Mouse (Mus musculus) bone marrow, adult 2 months (tissue): ENCODE measurements around the gene Plekhb1. TPM values are rescaled to one million over a fixed set of nuclear protein-coding genes. Genes with fewer than 3 reads are reported as not detected.

Experiments
- H3K27ac ChIP-seq: fragments of 200-500 bp; 2 replicates; pipeline ENCODE4 v1.5.1; 2012; ENCODE audit warnings: low read depth, mild to moderate bottlenecking, control low read depth, inconsistent platforms, low read length; ENCODE audit not compliant: control insufficient read depth, poor library complexity, insufficient read depth
- H3K4me1 ChIP-seq: fragments of 200-500 bp; 2 replicates; pipeline ENCODE4 v1.6.1; 2011; ENCODE audit warnings: low read length; ENCODE audit not compliant: control insufficient read depth, insufficient read depth
- H3K4me3 ChIP-seq: fragments of 200-500 bp; replicated peaks from 2 replicates; pipeline ENCODE3; 2011; ENCODE audit warnings: mild to moderate bottlenecking, low read depth, low read length, control low read depth; ENCODE audit not compliant: control insufficient read depth
- CTCF ChIP-seq: fragments of 200-500 bp; IDR thresholded peaks from 2 replicates; pipeline ENCODE4 v1.5.1; 2011; ENCODE audit warnings: low read length, control low read depth; ENCODE audit not compliant: control insufficient read depth, insufficient read depth
- POLR2A ChIP-seq: fragments of 200-500 bp; IDR thresholded peaks from 2 replicates; pipeline ENCODE4 v1.6.1; 2011; ENCODE audit warnings: low read depth, mild to moderate bottlenecking, control low read depth, low read length, borderline replicate concordance; ENCODE audit not compliant: control insufficient read depth
- WGBS: fragments of 180-500 bp; shearing (Covaris S2); methylation state at CpG from one replicate; pipeline ENCODE4 v1.1.7; 2018; 5-methylcytosine and 5-hydroxymethylcytosine counted together
- polyA plus RNA-seq: library from polyadenylated mRNA; stranded (reverse); fragments of >200 nt; gene quantifications from 2 replicates; pipeline ENCODE4 v1.2.4, GENCODE M21; 2011; ENCODE audit warnings: low replicate concordance; ENCODE audit not compliant: missing spikeins, insufficient read depth, insufficient read length

The Plekhb1 gene
- polyA plus RNA-seq, 1 experiment = 3.3 TPM

DNA sequence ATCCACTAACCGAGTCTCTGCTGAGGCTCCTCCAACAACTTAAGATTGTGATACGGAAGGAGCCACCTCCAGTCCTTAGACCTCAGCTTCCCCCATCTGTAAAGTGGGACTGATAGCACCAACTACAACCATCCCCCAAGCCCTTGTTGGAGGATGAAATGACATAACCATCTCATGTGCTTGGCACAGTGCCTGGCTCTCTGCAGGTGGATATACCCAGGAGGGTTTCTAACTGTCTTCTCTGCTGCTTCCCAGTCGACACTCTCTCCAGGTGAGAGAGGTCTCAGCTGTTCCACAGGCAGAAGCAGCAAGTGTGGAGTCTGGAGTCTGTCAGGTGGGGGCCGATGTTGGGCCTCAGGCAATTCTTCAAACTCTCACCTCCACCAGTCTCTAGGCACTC is 11.2 kb downstream of the Plekhb1 start:
- H3K4me1 ChIP-seq = no peaks in the 10 kb centered on the region
- TF ChIP-seq POLR2A (no peak), CTCF (no peak)
- WGBS = 49% methylated on average over 4 of the region's 4 CpGs
- no peak overlapping the region for H3K4me3 ChIP-seq
- H3K27ac ChIP-seq = no peak overlapping the region

DNA sequence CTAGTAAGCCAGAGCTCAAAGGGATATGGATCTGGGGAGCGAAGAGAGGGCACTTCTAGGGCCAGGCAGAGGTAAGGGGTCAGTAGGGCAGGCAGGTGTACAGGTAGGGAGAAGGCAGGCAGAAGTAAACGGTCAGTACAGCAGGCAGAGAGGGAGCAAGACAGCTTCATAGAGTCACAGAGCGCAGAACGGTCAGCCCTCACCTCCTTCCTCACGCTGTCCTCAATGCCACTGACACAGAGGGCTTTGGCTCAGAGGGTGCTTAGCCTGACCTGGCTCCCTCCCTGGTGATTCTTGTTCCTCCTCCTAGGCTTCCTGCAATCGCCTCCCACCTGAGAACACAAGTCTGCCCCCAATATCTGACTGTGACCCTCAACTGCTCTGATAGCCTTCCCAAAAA is 11.8 kb downstream of the Plekhb1 start:
- no peak overlapping the region for H3K27ac ChIP-seq
- no peak overlapping the region for H3K4me3 ChIP-seq
- 78% methylated on average over 6 of the region's 6 CpGs for WGBS
- TF ChIP-seq POLR2A (no peak), CTCF (no peak)
- no peaks in the 10 kb centered on the region for H3K4me1 ChIP-seq

DNA sequence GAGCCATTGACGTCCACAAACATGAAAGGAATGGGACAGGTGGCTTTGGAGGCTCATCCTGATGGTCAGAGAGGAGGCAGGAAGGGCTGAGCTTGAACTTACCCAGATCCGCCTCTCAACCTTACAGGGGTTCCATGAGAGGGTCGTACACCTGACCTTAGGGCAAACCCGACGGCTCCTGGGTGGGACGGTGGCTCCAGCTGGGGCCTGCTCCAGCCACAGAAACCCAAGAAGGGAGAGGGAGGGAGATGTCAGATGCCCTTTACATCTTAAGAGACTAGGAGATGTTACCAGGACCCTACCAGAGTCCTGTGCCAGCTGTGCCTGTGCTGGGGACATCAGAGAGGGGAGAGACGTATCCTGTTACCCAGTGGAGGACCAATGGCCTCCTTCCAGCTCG is 12.4 kb downstream of the Plekhb1 start:
- TF ChIP-seq POLR2A (no peak), CTCF (no peak)
- Histone ChIP-seq H3K27ac (no peak overlapping the region), H3K4me3 (no peak overlapping the region), H3K4me1 (no peaks in the 10 kb centered on the region)
- 88% methylated on average over 8 of the region's 8 CpGs for WGBS

DNA sequence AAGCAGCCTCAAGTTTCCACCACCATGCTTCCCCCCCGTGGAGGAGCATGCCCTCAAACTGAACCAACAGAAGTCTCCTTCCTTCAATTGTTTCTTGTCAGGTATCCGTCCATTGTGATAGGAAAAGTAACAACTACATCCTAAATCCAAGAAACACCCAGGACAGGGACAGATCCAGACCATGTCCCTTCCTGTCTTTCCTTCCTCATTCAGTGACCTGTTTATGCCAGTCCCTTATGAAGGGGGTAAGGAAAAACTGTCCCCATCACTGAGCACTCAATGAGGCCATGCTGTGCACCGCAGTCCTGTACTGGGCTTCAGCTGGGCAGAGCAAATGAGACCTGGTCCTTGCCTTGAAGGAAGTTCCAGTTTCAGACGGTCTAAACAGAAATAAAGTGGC is 13.1 kb downstream of the Plekhb1 start:
- TF ChIP-seq CTCF (no peak), POLR2A (no peak)
- Histone ChIP-seq H3K4me1 (no peaks in the 10 kb centered on the region), H3K4me3 (no peak overlapping the region), H3K27ac (no peak overlapping the region)
- 77% methylated on average over 4 of the region's 4 CpGs for WGBS

DNA sequence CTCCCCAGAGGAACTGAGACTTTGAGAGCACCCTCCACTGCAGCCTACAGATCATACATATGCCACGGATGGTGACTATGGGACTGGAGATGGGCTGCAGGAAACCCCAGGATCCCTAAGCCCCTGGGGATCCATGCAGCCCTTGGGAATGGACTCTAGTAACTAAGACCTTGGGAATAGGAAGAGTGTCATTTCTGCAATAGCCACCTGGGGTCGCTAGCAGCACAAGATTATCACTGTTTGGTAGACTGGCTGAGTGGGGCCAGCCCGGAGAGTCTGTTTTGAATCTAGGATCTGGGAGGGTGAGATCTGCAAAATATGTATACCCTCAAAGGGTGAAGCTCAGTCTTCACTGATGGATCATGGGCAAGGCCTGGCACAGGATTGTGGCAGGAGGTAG is 17.1 kb downstream of the Plekhb1 start:
- 27% methylated on average over 3 of the region's 3 CpGs for WGBS
- no peak for TF ChIP-seq POLR2A
- peak; percentile 28; the same call in 1 of the 2 replicates for TF ChIP-seq CTCF
- Histone ChIP-seq H3K4me1 (no peaks in the 10 kb centered on the region), H3K27ac (no peak overlapping the region), H3K4me3 (no peak overlapping the region)

DNA sequence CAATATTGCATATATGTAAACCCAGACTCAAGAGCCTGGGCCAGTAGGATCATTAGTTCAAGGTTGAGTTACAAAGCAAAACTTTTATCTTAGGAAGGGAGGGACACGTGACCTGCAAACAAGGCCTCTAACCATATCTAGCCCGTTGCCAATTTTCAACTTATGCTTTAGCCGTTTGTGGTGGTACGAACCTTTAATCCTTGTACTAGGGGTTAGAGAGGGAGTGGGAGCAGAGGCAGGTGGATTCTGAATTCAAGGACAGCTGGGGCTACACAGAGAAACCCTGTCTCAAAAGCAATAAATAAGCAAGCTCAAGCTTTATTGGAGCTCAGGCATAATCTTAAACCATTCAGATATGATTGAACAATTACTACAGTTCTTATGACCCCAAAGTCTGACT is 19.8 kb downstream of the Plekhb1 start:
- Histone ChIP-seq H3K27ac (no peak overlapping the region), H3K4me1 (no peaks in the 10 kb centered on the region), H3K4me3 (no peak overlapping the region)
- 87% methylated on average over 4 of the region's 4 CpGs for WGBS
- TF ChIP-seq POLR2A (no peak), CTCF (no peak)

DNA sequence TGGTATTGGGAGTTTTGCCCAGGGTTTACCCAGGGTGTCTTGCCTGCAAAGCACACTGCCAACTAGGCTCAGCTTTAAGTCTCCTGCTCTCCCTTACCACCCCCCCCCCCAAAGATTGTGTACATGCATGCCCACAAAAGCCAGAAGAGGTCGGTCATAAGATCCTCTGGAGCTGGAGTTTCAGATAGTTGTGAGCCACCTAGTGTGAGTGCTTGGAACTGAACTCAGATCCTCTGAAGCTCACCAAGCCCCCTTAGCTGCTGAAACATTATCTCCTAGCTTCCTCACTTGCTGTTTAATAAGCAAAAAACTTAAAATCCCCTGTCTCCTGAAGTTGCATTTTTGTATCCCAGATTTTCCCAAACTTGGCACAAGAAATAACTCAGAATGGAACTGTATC is 24.6 kb downstream of the Plekhb1 start:
- WGBS = 8% methylated on average over 1 of the region's 1 CpGs
- no peak overlapping the region for H3K4me3 ChIP-seq
- no peaks in the 10 kb centered on the region for H3K4me1 ChIP-seq
- peak; percentile 22; the same call in 1 of the 2 replicates for TF ChIP-seq CTCF
- no peak for TF ChIP-seq POLR2A
- H3K27ac ChIP-seq = no peak overlapping the region

DNA sequence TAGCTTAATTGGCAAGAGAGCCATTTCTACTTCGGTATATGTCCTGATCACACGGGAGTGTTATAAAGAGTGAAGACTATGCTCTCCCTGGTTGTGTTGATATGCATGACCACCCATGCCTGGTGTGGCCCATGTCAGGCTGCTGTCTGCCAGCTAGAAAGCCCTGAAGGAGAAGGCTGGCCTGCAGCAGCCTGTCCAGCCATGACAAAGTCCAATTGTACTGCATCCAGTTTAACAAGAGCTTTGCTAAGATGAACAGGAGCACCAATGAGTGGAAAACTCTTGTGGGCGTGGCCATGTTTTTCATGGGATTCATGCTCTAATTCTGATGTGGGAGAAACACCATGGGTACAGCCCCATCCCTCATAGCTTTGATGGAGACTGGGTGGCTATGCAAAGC is 37.7 kb downstream of the Plekhb1 start:
- Histone ChIP-seq H3K4me1 (no peaks in the 10 kb centered on the region), H3K27ac (no peak overlapping the region), H3K4me3 (no peak overlapping the region)
- TF ChIP-seq CTCF (no peak), POLR2A (no peak)
- WGBS = 84% methylated on average over 3 of the region's 3 CpGs

DNA sequence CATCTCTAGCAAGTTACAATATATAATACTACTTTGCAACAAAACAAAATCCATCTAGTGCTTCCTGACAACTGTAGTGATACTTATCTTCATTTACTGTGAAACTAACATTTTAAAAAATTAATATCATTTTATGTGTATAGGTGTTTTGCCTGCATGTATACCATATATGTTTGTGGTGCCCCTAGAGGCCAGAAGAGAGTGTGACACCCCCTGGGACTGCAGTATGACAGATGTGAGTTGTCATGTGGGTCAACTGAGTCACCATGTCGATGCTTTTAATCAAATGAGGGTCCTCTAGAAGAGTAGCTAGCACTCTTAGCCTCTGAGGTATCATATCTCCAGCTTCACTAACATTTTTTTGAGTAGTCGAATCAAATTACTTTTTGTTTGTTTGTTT is 39.9 kb downstream of the Plekhb1 start:
- H3K4me1 ChIP-seq = no peaks in the 10 kb centered on the region
- TF ChIP-seq POLR2A (no peak), CTCF (peak; percentile 30; the same call in 1 of the 2 replicates)
- WGBS = 67% methylated on average over 2 of the region's 2 CpGs

More for the DNA sequence above, 39.9 kb downstream of the Plekhb1 start:
- Histone ChIP-seq H3K4me3 (no peak overlapping the region), H3K27ac (no peak overlapping the region)
